Mouse (Mus musculus): ENCODE data around the gene Mas1. TPM values are rescaled to one million over a fixed set of nuclear protein-coding genes. Genes with fewer than 3 reads are reported as not detected.

Mas1 gene
- polyA plus RNA-seq, 1 experiment, result not detected

DNA sequence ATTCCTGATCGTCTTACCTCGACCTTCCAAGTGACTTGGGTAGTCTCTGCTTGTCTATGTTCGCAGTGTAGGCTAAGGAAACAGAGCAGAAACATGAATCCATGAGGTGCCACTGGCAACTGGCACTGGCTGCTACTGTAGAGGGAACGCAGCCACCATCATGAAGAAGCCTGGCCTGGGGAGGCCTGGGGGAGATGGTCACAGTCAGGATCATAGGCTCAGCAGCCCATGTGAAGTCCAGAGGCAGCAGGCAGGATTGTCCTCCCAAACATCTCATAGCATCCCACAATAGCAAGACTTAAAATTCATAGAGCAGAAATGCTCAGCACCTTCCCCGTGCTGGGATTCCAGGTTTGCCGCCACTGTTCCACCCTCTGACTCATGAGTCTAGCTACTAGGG lies 59.1 kb downstream of the Mas1 start:
- H3K4me3 ChIP-seq (replicated peaks; ENCODE audit: control insufficient read depth, low read depth, low read length), result no peak overlapping the region
- no peaks in the 10 kb centered on the region for H3K4me1 ChIP-seq (ENCODE audit: control insufficient read depth, insufficient read depth, low read length)
- 82% methylated on average over 6 of the region's 6 CpGs for WGBS
- TF ChIP-seq POLR2A (IDR thresholded peaks at IDR 0.05; ENCODE audit: borderline replicate concordance, control insufficient read depth, low read depth, low read length), result no peak
- TF ChIP-seq CTCF (IDR thresholded peaks at IDR 0.05; ENCODE audit: control insufficient read depth, insufficient read depth, low read length), result no peak
- no peak overlapping the region for H3K27ac ChIP-seq (ENCODE audit: control insufficient read depth, insufficient read depth, low read depth, low read length, poor library complexity)

DNA sequence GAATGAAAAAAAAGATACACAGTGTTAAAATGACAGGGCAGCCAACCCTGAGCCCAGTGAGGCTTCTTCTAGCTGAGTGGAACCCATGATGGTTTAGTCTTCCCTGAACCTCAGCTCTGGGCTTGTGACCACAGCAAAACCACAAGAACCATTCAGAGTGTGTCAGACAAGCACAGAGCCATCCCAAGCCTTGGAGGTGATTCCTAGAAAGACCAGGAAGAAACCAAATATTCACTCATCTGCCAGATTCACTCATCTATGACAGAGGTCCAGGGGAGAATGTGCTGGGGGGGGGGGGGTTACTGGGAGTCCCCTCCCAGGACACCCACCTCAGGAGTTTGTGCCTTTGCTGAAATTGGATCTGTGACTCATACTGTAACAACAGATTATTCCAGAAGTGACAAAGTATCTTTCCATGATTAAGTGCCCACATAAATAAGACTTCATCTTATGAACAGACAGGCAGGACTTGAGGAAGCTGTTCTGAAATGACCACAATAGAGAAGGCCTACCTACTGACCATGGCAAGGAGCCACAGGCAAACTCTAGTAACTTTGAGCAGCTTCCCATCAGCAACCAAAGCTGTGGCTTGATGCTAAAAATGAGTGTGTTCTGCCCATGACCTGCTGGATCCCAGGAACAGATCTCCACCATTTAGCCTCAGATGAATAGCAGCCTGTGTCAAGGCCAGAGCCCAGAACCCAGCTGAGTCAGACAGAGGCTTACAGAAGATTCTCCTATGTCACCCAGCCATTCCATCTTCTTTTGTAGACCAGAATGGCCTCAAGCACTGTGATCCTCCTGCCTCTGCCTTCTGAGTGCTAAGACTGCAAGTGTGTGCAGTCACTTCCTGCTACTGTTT lies 63.1 kb downstream of the Mas1 start:
- Histone ChIP-seq H3K4me1 (ENCODE audit: control insufficient read depth, insufficient read depth, low read length) (no peaks in the 10 kb centered on the region), H3K27ac (ENCODE audit: control insufficient read depth, insufficient read depth, low read depth, low read length, poor library complexity) (no peak overlapping the region), H3K4me3 (replicated peaks; ENCODE audit: control insufficient read depth, low read depth, low read length) (no peak overlapping the region)
- TF ChIP-seq POLR2A (IDR thresholded peaks at IDR 0.05; ENCODE audit: borderline replicate concordance, control insufficient read depth, low read depth, low read length) (no peak), CTCF (IDR thresholded peaks at IDR 0.05; ENCODE audit: control insufficient read depth, insufficient read depth, low read length) (no peak)

DNA sequence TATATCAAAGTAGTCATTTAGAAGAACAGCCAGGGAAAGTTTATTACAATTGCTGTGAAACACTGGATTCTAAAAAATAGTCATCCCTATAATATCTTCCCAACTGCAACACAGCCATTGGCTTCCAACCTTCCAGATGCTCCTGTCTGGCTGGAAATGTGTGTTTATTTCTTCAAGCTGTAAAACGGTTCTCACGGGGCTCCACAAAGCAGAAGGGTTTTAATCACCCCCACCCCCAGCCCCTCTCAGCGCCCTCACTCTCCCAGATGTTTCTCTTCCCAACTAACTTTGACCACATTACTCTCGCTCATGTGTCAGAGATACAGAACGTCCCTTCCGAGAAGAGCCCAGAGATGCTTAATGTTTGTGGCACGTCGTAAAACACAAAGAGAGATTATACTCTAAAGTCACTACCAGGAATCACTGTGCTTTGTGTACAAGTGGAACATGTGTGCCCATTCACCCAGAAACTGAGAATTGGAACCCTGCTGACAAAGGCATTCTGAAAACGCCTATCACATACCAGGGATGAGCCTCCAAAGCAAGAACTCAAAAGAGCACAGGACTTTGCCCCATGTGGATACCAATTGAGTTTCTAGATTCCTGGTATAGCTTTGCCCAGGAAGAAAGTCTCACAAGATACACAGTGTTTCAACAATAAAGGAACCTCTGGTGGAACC lies 65.9 kb downstream of the Mas1 start:
- WGBS, result 89% methylated on average over 9 of the region's 9 CpGs
- Histone ChIP-seq H3K4me1 (ENCODE audit: control insufficient read depth, insufficient read depth, low read length) (no peaks in the 10 kb centered on the region), H3K4me3 (replicated peaks; ENCODE audit: control insufficient read depth, low read depth, low read length) (no peak overlapping the region), H3K27ac (ENCODE audit: control insufficient read depth, insufficient read depth, low read depth, low read length, poor library complexity) (no peak overlapping the region)
- TF ChIP-seq POLR2A (IDR thresholded peaks at IDR 0.05; ENCODE audit: borderline replicate concordance, control insufficient read depth, low read depth, low read length) (no peak), CTCF (IDR thresholded peaks at IDR 0.05; ENCODE audit: control insufficient read depth, insufficient read depth, low read length) (no peak)

DNA sequence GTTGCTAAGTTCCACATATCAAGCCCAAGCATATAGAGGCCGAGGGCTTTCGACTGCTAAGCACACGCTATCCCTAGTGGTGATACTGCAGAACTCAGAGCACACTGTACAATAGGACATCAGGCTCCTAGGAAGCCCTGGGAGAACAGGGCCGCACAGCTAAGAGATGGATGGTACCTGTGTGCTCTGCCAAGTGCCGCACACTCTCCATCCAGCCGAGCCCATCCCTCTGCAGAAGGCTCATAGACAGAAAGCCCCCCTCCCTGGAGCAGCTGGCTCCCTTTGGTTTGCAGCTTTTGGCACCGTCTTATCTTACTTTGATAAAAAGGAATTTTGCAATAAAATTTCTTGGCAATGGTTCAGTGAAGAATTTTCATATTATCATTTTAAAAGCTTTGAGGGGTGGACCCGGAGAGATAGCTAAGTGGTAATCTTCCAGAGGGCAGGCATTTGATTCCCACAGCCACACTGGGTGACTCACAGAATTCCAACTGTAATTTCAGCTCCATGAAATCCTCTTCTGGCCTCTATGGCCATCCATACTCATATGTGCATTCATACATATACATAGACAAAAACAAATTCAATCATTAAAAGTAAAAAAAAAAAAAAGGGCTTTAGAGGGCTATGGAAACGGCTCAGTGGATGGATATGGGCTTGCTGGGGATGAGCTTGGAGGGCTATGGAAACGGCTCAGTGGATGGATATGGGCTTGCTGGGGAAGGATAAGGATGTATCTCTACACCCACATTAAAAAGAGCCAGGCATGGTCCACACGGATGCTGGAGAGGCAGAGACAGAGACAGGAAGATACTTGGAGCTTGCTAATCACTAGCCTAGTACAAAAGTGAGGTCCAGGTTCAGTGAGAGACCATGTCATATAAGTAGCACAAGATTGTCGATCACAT lies 68.3 kb downstream of the Mas1 start:
- Histone ChIP-seq H3K4me3 (replicated peaks; ENCODE audit: control insufficient read depth, low read depth, low read length) (no peak overlapping the region), H3K27ac (ENCODE audit: control insufficient read depth, insufficient read depth, low read depth, low read length, poor library complexity) (no peak overlapping the region), H3K4me1 (ENCODE audit: control insufficient read depth, insufficient read depth, low read length) (no peaks in the 10 kb centered on the region; the same call in none of the 2 replicates)
- 75% methylated on average over 12 of the region's 12 CpGs for WGBS
- TF ChIP-seq CTCF (IDR thresholded peaks at IDR 0.05; ENCODE audit: control insufficient read depth, insufficient read depth, low read length) (no peak), POLR2A (IDR thresholded peaks at IDR 0.05; ENCODE audit: borderline replicate concordance, control insufficient read depth, low read depth, low read length) (no peak)

DNA sequence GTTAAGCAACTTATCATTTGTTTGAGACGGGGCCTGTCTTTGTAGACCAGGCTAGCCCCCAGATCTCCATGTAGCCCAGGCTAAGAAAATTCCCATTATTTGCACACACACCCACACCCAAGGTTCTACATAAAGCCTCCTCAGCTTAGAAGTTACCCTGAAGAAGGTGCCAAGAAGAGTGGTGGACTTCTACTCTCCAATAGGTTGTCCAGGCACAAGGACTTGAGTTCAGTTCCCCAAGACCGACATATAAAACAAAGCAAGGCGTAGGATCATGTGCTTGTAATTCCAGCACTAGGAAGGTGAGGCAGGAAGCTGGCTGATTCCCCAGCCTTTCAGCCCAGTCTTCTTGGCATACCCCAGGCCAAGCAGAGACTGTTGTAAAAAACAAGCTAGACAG lies 69.4 kb downstream of the Mas1 start:
- TF ChIP-seq POLR2A (IDR thresholded peaks at IDR 0.05; ENCODE audit: borderline replicate concordance, control insufficient read depth, low read depth, low read length) (no peak), CTCF (IDR thresholded peaks at IDR 0.05; ENCODE audit: control insufficient read depth, insufficient read depth, low read length) (no peak)
- H3K4me1 ChIP-seq (ENCODE audit: control insufficient read depth, insufficient read depth, low read length), result no peaks in the 10 kb centered on the region; the same call in none of the 2 replicates
- H3K27ac ChIP-seq (ENCODE audit: control insufficient read depth, insufficient read depth, low read depth, low read length, poor library complexity), result no peak overlapping the region
- no peak overlapping the region for H3K4me3 ChIP-seq (replicated peaks; ENCODE audit: control insufficient read depth, low read depth, low read length)
- WGBS, result 86% methylated on average over 3 of the region's 3 CpGs

DNA sequence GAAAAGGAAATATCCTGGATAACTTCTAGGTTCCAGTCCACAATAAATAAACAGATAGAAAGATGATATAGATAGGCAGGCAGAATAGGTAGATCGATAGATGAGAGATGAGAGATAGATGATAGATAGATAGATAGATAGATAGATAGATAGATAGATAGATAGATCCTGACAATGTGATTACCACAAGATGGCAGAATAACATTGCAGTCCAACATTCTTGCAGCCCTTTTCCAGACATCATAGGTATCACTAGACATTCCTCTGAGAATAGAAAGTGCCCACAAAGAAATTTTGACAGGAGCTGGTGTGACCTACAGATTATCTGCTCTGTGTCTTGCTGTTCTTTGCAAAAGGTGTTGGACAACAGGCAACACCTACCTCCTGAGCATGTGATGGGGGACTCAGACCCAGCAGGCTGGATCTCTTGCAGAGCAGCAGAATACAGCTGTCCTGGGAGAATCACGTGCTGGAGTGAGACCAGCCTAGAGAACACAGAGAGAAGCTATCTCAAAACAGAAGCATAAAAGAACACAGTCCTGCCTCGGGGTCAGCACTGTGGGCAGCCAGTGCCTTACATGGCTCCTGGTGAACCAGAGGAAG lies 70.4 kb downstream of the Mas1 start:
- Histone ChIP-seq H3K4me1 (ENCODE audit: control insufficient read depth, insufficient read depth, low read length) (peaks cover 2% of the 10 kb centered on the region), H3K4me3 (replicated peaks; ENCODE audit: control insufficient read depth, low read depth, low read length) (no peak overlapping the region), H3K27ac (ENCODE audit: control insufficient read depth, insufficient read depth, low read depth, low read length, poor library complexity) (no peak overlapping the region)
- WGBS, result 70% methylated on average over 3 of the region's 3 CpGs
- TF ChIP-seq CTCF (IDR thresholded peaks at IDR 0.05; ENCODE audit: control insufficient read depth, insufficient read depth, low read length) (no peak), POLR2A (IDR thresholded peaks at IDR 0.05; ENCODE audit: borderline replicate concordance, control insufficient read depth, low read depth, low read length) (no peak)

DNA sequence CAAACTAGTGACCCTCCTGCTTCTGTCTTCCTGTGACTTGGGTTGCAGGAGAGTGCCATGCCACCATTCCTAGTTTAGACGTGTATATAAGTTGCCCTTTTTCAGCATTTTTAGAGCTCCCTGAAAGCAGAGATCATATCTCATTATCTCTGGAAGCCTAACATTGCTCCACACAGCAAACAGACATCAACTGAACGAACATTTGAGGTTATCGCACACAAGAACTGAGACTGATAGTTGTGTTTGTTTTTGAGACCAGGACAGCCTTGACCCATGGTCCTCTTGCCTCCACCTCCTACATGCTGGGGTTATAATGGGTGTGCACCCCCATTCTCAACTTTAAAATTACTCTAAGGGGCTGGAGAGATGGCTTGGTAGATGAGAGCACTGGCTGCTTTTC lies 71.3 kb downstream of the Mas1 start:
- TF ChIP-seq CTCF (IDR thresholded peaks at IDR 0.05; ENCODE audit: control insufficient read depth, insufficient read depth, low read length) (no peak), POLR2A (IDR thresholded peaks at IDR 0.05; ENCODE audit: borderline replicate concordance, control insufficient read depth, low read depth, low read length) (no peak)
- H3K4me3 ChIP-seq (replicated peaks; ENCODE audit: control insufficient read depth, low read depth, low read length), result no peak overlapping the region
- 56% methylated on average over 3 of the region's 3 CpGs for WGBS
- peaks cover 3% of the 10 kb centered on the region for H3K4me1 ChIP-seq (ENCODE audit: control insufficient read depth, insufficient read depth, low read length)
- no peak overlapping the region for H3K27ac ChIP-seq (ENCODE audit: control insufficient read depth, insufficient read depth, low read depth, low read length, poor library complexity)
